Mouse (Mus musculus) cerebellum, adult 2 months (tissue): Measurements from ENCODE around the gene Bhlha15. TPM values are rescaled to one million over a fixed set of nuclear protein-coding genes. Genes with fewer than 3 reads are reported as not detected.

Experiments used
- DNase-seq, 2 experiments: peaks; one replicate each; pipeline ENCODE4 v3.0.0; 2021
- H3K27ac ChIP-seq: fragments of 200-500 bp; 2 replicates; pipeline ENCODE4 v1.5.1; 2012; ENCODE audit warnings: low read length, control low read depth, inconsistent platforms; ENCODE audit not compliant: insufficient read depth
- H3K27me3 ChIP-seq: fragments of 200-500 bp; 2 replicates; pipeline ENCODE4 v1.6.1; 2012; ENCODE audit warnings: inconsistent platforms, mild to moderate bottlenecking, low read length, moderate library complexity; ENCODE audit not compliant: control insufficient read depth, insufficient read depth
- H3K4me1 ChIP-seq: fragments of 200-500 bp; 2 replicates; pipeline ENCODE4 v1.6.1; 2011; ENCODE audit warnings: low read length; ENCODE audit not compliant: control insufficient read depth, insufficient read depth
- H3K4me3 ChIP-seq: fragments of 200-500 bp; replicated peaks from 2 replicates; pipeline ENCODE3; 2011; ENCODE audit warnings: mild to moderate bottlenecking, low read depth, low read length, control low read depth; ENCODE audit not compliant: insufficient read depth
- CTCF ChIP-seq: fragments of 200-500 bp; IDR thresholded peaks from 2 replicates; pipeline ENCODE4 v1.5.1; 2011; ENCODE audit warnings: low read depth, mild to moderate bottlenecking, control low read depth, low read length, moderate library complexity, borderline replicate concordance; ENCODE audit not compliant: insufficient read depth
- POLR2A ChIP-seq: fragments of 200-500 bp; IDR thresholded peaks from 2 replicates; pipeline ENCODE4 v1.6.1; 2011; ENCODE audit warnings: low read length, control low read depth, borderline replicate concordance; ENCODE audit not compliant: insufficient read depth
- whole genome bisulfite sequencing: fragments of 180-500 bp; shearing (Covaris S2); methylation state at CpG from one replicate; pipeline ENCODE4 v1.1.7; 2018; 5-methylcytosine and 5-hydroxymethylcytosine counted together
- polyA plus RNA-seq: library from polyadenylated mRNA; depleted of rRNA; stranded (reverse); fragments of >200 nt; gene quantifications from 2 replicates; pipeline ENCODE4 v1.2.3, GENCODE M21; 2012; rRNA removed

The Bhlha15 gene
- polyA plus RNA-seq, 1 experiment = 0.15 TPM

DNA sequence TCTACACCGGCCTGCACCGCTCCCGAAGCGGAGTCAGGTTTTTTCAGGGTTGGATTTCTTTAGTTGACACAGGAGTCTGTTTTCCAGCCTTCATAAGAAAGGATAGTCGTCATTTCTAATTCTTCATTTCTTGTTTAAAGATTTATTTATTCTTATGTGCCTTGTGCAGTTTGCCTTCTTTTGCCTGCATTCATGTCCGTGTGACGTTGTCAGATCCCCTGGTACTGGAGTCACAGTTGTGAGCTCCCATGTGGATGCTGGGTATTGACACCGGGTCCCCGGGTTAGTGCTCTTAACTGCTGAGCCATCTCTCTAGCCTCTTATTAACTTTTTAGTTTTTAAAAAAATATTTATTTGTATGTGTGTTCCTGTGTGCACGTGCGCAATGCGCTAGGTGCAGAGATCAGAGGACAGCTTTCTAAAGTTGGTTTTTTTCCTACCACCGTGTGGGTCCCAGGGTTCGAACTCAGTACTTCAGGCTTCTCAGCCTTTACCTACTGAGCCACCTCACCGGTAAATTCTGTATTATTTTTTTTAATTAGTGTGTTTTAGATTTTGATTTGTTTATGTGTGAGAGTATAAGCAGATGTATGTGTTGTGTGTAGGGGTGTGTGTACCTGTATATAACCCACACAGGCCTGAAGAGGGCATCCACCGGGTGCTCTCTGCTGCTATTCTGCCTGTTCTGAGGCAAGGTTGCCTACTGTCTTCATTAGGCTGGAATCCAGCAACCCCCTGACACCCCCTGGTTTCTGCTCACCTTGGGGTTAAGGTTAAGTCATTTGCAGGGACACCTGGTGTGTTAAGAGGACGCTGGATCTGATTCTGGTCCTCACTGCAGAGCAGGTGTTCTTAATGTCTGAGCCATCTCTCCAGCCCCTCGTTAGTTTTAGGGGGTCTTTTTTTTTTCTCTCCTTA is 34.1 kb downstream of the Bhlha15 start:
- Histone ChIP-seq H3K4me3 (peak overlapping the region; percentile 96), H3K4me1 (peaks cover 26% of the 10 kb centered on the region), H3K27ac (peak overlapping the region; percentile 94), H3K27me3 (no peaks in the 10 kb centered on the region)
- DNase-seq = peak; percentile 20 to 48
- TF ChIP-seq CTCF (no peak), POLR2A (no peak)
- WGBS = 15% methylated on average over 18 of the region's 18 CpGs

DNA sequence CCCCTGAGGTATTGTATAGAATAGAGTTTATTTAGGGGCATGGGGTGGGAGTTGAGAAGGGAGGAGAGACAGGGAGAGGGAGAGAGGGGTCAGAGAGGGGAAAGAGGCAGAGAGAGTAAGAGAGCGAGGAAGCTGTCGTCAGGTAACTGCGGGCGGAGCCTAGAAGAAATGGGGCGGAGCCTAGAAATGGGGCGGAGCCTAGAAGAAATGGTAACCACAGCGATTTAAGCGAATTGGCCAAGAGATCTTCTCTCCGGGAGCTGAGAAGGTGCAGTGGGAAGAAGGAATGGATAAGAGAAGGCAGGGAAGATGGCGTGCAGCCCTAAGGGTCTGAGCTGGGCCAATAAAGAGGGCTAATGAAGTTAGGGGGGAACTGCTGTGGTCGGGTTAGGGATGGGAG is 36.1 kb downstream of the Bhlha15 start:
- WGBS = 35% methylated on average over 11 of the region's 11 CpGs
- no peak for DNase-seq

DNA sequence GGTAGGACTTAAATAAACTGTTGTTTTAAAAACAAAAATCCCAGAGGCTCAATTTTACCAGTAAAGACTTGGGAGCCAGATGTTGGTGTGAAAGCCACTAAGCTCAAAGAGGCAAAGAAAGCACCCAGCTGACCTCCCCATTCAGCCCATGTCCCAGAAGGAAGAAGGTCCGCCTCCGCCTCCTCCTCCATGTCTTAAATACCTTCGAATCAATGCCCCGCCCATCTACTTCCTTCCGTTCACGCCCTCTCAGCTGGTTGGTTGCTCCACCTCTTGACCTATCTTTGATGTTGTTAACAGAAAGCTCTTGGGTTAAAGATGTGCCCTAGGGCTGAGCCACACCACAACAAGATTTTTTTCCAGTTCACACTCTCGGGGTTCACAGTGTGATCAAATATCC is 40.1 kb downstream of the Bhlha15 start:
- no peak overlapping the region for H3K4me3 ChIP-seq
- H3K27ac ChIP-seq = no peak overlapping the region
- H3K4me1 ChIP-seq = peaks cover under 1% of the 10 kb centered on the region; the same call in 1 of the 2 replicates
- no peak for DNase-seq
- 88% methylated on average over 7 of the region's 7 CpGs for WGBS
- no peak for TF ChIP-seq CTCF
- TF ChIP-seq POLR2A = no peak
- no peaks in the 10 kb centered on the region for H3K27me3 ChIP-seq

More for the DNA sequence above, 36.1 kb downstream of the Bhlha15 start:
- no peaks in the 10 kb centered on the region for H3K27me3 ChIP-seq
- H3K4me1 ChIP-seq = peaks cover 14% of the 10 kb centered on the region
- TF ChIP-seq CTCF = no peak
- TF ChIP-seq POLR2A = no peak
- no peak overlapping the region for H3K27ac ChIP-seq
- no peak overlapping the region for H3K4me3 ChIP-seq

DNA sequence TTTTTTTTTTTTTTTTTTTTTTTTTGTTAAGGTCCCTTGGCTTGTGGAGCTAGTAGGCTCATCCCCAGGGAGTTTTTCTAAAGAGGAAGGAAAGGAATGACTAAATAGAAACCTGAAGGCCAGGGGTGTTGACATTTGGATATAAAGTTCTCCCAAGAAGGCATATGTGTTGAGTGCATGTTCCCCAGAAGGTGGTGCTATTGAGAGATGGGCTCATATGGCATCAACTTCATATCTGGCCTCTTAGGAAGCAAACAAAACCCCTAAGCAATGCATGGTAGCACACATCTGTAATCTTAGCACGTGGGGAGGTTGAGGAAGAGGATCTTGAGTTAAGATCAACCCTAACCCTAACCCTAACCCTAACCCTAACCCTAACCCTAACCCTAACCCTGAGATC is 41.3 kb downstream of the Bhlha15 start:
- TF ChIP-seq POLR2A (no peak), CTCF (no peak; the same call in 1 of the 2 replicates)
- H3K4me1 ChIP-seq = no peaks in the 10 kb centered on the region
- H3K27ac ChIP-seq = no peak overlapping the region
- no peak for DNase-seq
- H3K27me3 ChIP-seq = no peaks in the 10 kb centered on the region
- 77% methylated on average over 1 of the region's 1 CpGs for WGBS
- no peak overlapping the region for H3K4me3 ChIP-seq

DNA sequence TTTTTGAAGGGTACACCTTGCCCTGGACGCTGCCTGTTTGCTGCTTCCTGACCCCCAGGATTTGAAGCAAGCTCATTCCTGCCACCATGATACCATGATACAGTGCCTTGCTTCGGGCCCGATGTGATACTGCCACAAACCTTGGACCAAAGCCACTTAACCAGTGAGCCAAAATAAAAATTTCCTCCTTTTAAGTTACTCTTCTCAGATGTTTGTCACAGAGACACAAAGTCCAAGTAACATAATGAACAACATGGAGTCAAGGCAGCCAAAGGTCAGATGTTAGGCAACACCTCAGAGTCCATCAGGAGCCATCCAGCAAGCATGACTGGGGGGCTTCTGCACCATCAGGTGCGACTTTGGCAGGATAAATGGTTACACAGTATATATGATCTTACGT is 42.4 kb downstream of the Bhlha15 start:
- Histone ChIP-seq H3K4me3 (no peak overlapping the region), H3K4me1 (no peaks in the 10 kb centered on the region), H3K27me3 (no peaks in the 10 kb centered on the region), H3K27ac (no peak overlapping the region)
- 86% methylated on average over 5 of the region's 5 CpGs for WGBS
- TF ChIP-seq POLR2A (no peak), CTCF (no peak)
- no peak for DNase-seq

DNA sequence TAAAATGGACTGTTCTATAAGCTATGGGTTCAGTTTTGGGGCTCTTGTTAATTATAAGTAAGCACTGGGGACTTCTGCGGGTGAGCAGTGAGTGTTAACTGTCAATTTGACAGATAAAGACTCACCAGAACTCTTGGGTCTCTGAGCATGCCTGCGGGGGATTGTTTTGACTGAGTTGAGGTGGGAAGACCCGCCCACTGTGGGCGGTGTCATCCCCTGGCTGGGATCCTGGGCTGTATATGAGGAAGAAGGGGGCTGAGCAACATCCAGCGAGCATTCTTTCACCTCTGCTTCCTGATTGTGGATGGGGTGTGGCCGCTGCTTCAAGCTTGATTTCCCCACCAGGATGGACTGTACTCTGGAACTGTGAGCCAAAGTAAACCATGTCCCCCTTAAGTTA is 44.1 kb downstream of the Bhlha15 start:
- Histone ChIP-seq H3K27me3 (no peaks in the 10 kb centered on the region), H3K27ac (no peak overlapping the region), H3K4me3 (no peak overlapping the region), H3K4me1 (no peaks in the 10 kb centered on the region)
- 76% methylated on average over 6 of the region's 6 CpGs for WGBS
- no peak for DNase-seq
- TF ChIP-seq CTCF = no peak
- no peak for TF ChIP-seq POLR2A

DNA sequence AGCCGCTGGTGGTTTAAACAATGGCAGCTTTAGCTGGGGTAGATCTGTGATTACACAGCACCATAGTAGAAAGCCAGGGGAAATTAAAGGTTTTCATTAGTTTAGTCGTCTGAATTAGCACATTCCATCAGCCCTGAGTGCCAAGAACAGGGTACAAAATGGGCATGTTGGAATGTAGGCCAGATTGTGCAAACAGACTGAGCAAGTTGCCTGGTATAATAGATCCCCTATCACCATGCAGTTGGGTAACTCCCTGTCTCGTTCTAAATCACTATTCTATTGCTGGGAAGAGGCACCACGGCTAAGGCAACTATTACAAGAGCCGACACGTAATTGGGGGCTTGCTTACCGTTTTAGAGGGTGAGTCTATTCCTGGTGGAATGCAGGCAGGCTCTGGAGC is 44.6 kb downstream of the Bhlha15 start:
- no peak for DNase-seq
- no peak overlapping the region for H3K4me3 ChIP-seq
- no peaks in the 10 kb centered on the region for H3K27me3 ChIP-seq
- H3K4me1 ChIP-seq = no peaks in the 10 kb centered on the region
- TF ChIP-seq CTCF = no peak
- TF ChIP-seq POLR2A = no peak
- H3K27ac ChIP-seq = no peak overlapping the region
- WGBS = 82% methylated on average over 7 of the region's 7 CpGs

DNA sequence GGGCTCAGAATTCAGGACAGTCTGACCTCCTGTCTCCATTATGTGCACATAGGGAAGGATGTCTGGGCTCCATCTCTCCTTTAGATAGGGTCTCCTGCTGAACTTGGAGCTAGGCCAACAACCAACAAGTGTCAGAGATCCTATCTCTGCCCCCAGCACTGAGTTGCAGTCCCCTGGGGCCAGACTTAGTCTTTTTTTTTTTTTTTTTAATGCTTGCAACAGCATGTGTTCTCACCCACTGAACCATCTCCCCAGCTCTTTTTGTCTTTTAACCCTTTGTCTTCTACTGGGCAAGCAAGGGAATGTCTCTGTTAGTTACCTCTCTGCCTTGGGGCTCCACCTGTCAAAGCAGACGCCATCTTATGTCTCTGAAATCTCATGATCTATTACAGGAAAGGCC is 48.9 kb downstream of the Bhlha15 start:
- no peaks in the 10 kb centered on the region for H3K4me1 ChIP-seq
- no peak overlapping the region for H3K27ac ChIP-seq
- H3K4me3 ChIP-seq = no peak overlapping the region
- 76% methylated on average over 1 of the region's 1 CpGs for WGBS
- no peak for DNase-seq
- no peak for TF ChIP-seq CTCF
- TF ChIP-seq POLR2A = no peak
- no peaks in the 10 kb centered on the region for H3K27me3 ChIP-seq

Other genes starting within 250 kb of the Bhlha15 start
- gene Ccz1, start 175.4 kb upstream of the Bhlha15 start, polyA plus RNA-seq = 42.6 and 45.6 TPM in 2 replicates
- not detected in 2 replicates for gene Ocm, start 163.6 kb upstream of the Bhlha15 start, polyA plus RNA-seq
- 37.9 and 38.8 TPM in 2 replicates for gene Lmtk2, start 89.8 kb upstream of the Bhlha15 start, polyA plus RNA-seq
- 164 and 182 TPM in 2 replicates for gene Tecpr1, start 33.3 kb downstream of the Bhlha15 start, polyA plus RNA-seq
- 70.5 and 72.5 TPM in 2 replicates for gene Bri3, start 54.2 kb downstream of the Bhlha15 start, polyA plus RNA-seq
- gene Baiap2l1, start 167.8 kb downstream of the Bhlha15 start, polyA plus RNA-seq = 0.34 and 1.0 TPM in 2 replicates